In the genomic region with DNA sequence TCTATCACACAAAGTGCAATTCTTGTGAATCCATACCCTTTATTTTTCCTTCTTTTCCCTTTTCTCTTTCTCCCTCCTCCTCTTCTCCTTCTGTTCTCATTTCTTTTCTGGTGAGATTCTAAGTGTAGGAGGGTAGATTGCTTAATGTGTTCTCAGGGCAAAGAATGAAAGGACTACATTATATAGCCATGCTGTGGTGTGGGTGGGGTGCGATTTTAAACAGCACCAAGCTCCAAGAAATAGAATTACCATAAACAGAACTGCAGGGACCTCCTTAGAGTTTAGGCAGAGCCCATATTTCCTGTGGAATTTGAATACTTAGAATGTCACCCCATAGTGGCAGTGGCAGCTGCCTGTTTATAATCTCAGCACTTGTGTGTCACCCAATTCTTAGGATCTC, we compare ENCODE assay signal across 14 mouse cellular contexts. TPM values are rescaled to one million over a fixed set of nuclear protein-coding genes. Genes with fewer than 3 reads are reported as not detected.
DNase-seq lines count a peak whose midpoint lies in the region; ATAC-seq lines count a peak whose summit lies in the region.
"Had no signal": no experiment of that assay in that cellular context is flagged by ENCODE, and none has a peak within 500 bp of the region (broad histone marks: within the 10 kb centered on the region; RNA-seq: fewer than 3 reads in every experiment).

No protein-coding gene starts in this region.

- H3K4me1 ChIP-seq in forebrain, embryonic 13.5 days, result peaks cover 37% of the 10 kb centered on the region
- H3K4me1 ChIP-seq in forebrain, embryonic 10.5 days, result peaks cover 15% of the 10 kb centered on the region
- peaks cover 9% of the 10 kb centered on the region; the same call in 1 of the 2 replicates for H3K4me1 ChIP-seq in midbrain, embryonic 11.5 days (ENCODE audit: control insufficient read depth, insufficient read depth, low read length)
- peaks cover 4% of the 10 kb centered on the region; the same call in 1 of the 2 replicates for H3K4me1 ChIP-seq in midbrain, embryonic 16.5 days (ENCODE audit: control insufficient read depth, insufficient read depth, low read length)
- no peaks in the 10 kb centered on the region; the same call in 1 of the 2 replicates for H3K4me1 ChIP-seq in hindbrain, embryonic 16.5 days (ENCODE audit: control insufficient read depth, insufficient read depth, low read depth, low read length)
- H3K4me1 ChIP-seq: heart, embryonic 15.5 days had no signal

- no peak overlapping the region for H3K4me3 ChIP-seq in forebrain, embryonic 13.5 days
- H3K4me3 ChIP-seq in forebrain, embryonic 10.5 days, result no peak overlapping the region
- H3K4me3 ChIP-seq in midbrain, embryonic 11.5 days (ENCODE audit: low read depth, low read length), result no peak overlapping the region
- H3K4me3 ChIP-seq in midbrain, embryonic 16.5 days (ENCODE audit: low read depth, low read length), result no peak overlapping the region
- H3K4me3 ChIP-seq in hindbrain, embryonic 16.5 days (ENCODE audit: low read length), result no peak overlapping the region
- H3K4me3 ChIP-seq: heart, embryonic 15.5 days; hindbrain, embryonic 15.5 days had no signal

- H3K9me3 ChIP-seq in forebrain, embryonic 13.5 days (replicated peaks), result no peaks in the 10 kb centered on the region
- no peaks in the 10 kb centered on the region for H3K9me3 ChIP-seq in forebrain, embryonic 10.5 days
- H3K9me3 ChIP-seq in midbrain, embryonic 11.5 days (ENCODE audit: control insufficient read depth, low read length), result no peaks in the 10 kb centered on the region
- no peaks in the 10 kb centered on the region for H3K9me3 ChIP-seq in midbrain, embryonic 16.5 days (replicated peaks; ENCODE audit: control insufficient read depth, low read length, poor library complexity, severe bottlenecking)
- no peaks in the 10 kb centered on the region for H3K9me3 ChIP-seq in hindbrain, embryonic 16.5 days (ENCODE audit: control insufficient read depth, low read length)
- H3K9me3 ChIP-seq: heart, embryonic 15.5 days; hindbrain, embryonic 15.5 days had no signal

- DNase-seq in forebrain, embryonic 10.5 days (ENCODE audit: extremely low spot score, low spot score), result no peak
- DNase-seq in midbrain, embryonic 11.5 days (ENCODE audit: low spot score, missing footprints), result peak; percentile 83
- DNase-seq in left cerebral cortex, adult 8-10 months (ENCODE audit: low spot score in 2 of 2), result peak; percentile 18 to 88
- peak; percentile 65 for DNase-seq in right cerebral cortex, postnatal 25 days
- no peak for DNase-seq in kidney, adult 8-10 months
- DNase-seq: adrenal gland, adult 8-10 months had no signal

- H3K36me3 ChIP-seq in forebrain, embryonic 13.5 days (ENCODE audit: poor library complexity, severe bottlenecking), result no peaks in the 10 kb centered on the region
- H3K36me3 ChIP-seq in forebrain, embryonic 10.5 days (replicated peaks), result no peaks in the 10 kb centered on the region
- no peaks in the 10 kb centered on the region for H3K36me3 ChIP-seq in midbrain, embryonic 11.5 days (ENCODE audit: control insufficient read depth, insufficient read depth, low read length)
- H3K36me3 ChIP-seq in midbrain, embryonic 16.5 days (ENCODE audit: control insufficient read depth, insufficient read depth, low read length), result no peaks in the 10 kb centered on the region
- H3K36me3 ChIP-seq in hindbrain, embryonic 16.5 days (ENCODE audit: control insufficient read depth, insufficient read depth, low read length), result no peaks in the 10 kb centered on the region
- H3K36me3 ChIP-seq: heart, embryonic 15.5 days; hindbrain, embryonic 15.5 days had no signal

- H3K9ac ChIP-seq in forebrain, embryonic 13.5 days, result no peak overlapping the region; the same call in 1 of the 2 replicates
- H3K9ac ChIP-seq in midbrain, embryonic 11.5 days (ENCODE audit: low read length), result no peak overlapping the region
- H3K9ac ChIP-seq in midbrain, embryonic 16.5 days (ENCODE audit: low read depth, low read length), result no peak overlapping the region
- no peak overlapping the region for H3K9ac ChIP-seq in hindbrain, embryonic 16.5 days (ENCODE audit: low read depth, low read length)
- H3K9ac ChIP-seq: heart, embryonic 15.5 days; hindbrain, embryonic 15.5 days had no signal

- no peaks in the 10 kb centered on the region for H3K27me3 ChIP-seq in forebrain, embryonic 13.5 days
- no peaks in the 10 kb centered on the region for H3K27me3 ChIP-seq in forebrain, embryonic 10.5 days (ENCODE audit: poor library complexity, severe bottlenecking)
- H3K27me3 ChIP-seq in midbrain, embryonic 11.5 days (ENCODE audit: control insufficient read depth, insufficient read depth, low read length), result no peaks in the 10 kb centered on the region
- H3K27me3 ChIP-seq in midbrain, embryonic 16.5 days (ENCODE audit: control insufficient read depth, insufficient read depth, low read depth, low read length), result no peaks in the 10 kb centered on the region
- H3K27me3 ChIP-seq in hindbrain, embryonic 16.5 days (replicated peaks; ENCODE audit: control insufficient read depth, insufficient read depth, low read length), result no peaks in the 10 kb centered on the region
- H3K27me3 ChIP-seq: heart, embryonic 15.5 days; hindbrain, embryonic 15.5 days had no signal

- 56% methylated on average over 1 of the region's 1 CpGs for WGBS in forebrain, embryonic 13.5 days
- 91% methylated on average over 1 of the region's 1 CpGs for WGBS in forebrain, embryonic 10.5 days
- 74% methylated on average over 1 of the region's 1 CpGs for WGBS in midbrain, embryonic 11.5 days
- WGBS in midbrain, embryonic 16.5 days, result 35% methylated on average over 1 of the region's 1 CpGs
- WGBS in hindbrain, embryonic 16.5 days, result 59% methylated on average over 1 of the region's 1 CpGs

- H3K4me2 ChIP-seq in forebrain, embryonic 13.5 days, result no peak overlapping the region
- H3K4me2 ChIP-seq in midbrain, embryonic 11.5 days, result no peak overlapping the region
- H3K4me2 ChIP-seq in midbrain, embryonic 16.5 days (ENCODE audit: low read length), result no peak overlapping the region
- no peak overlapping the region for H3K4me2 ChIP-seq in hindbrain, embryonic 16.5 days (ENCODE audit: low read length)
- H3K4me2 ChIP-seq: heart, embryonic 15.5 days; hindbrain, embryonic 15.5 days had no signal

- H3K27ac ChIP-seq in forebrain, embryonic 13.5 days, result peak overlapping the region; percentile 69
- no peak overlapping the region for H3K27ac ChIP-seq in forebrain, embryonic 10.5 days
- H3K27ac ChIP-seq in midbrain, embryonic 11.5 days (ENCODE audit: low read depth, low read length), result peak overlapping the region; percentile 20; the same call in 1 of the 2 replicates
- no peak overlapping the region for H3K27ac ChIP-seq in midbrain, embryonic 16.5 days (ENCODE audit: low read length)
- no peak overlapping the region for H3K27ac ChIP-seq in hindbrain, embryonic 16.5 days (ENCODE audit: low read depth, low read length)
- H3K27ac ChIP-seq: heart, embryonic 15.5 days; hindbrain, embryonic 15.5 days had no signal

- peak; percentile 70 for ATAC-seq in forebrain, embryonic 13.5 days
- ATAC-seq in midbrain, embryonic 11.5 days (ENCODE audit: low FRiP score), result peak; percentile 39; the same call in 1 of the 2 replicates
- no peak for ATAC-seq in midbrain, embryonic 16.5 days
- no peak for ATAC-seq in hindbrain, embryonic 16.5 days

RNA-seq across cellular contexts. Expression of a gene that starts 17.0 kb away (rescaled TPM):
- polyA plus RNA-seq in forebrain, embryonic 13.5 days (2015; fragmentation: Nextera tagmentation; extraction: Ambion mirVana), result 10.0 and 14.9 TPM in 2 replicates
- polyA plus RNA-seq in forebrain, embryonic 10.5 days (2016; fragmentation: Nextera tagmentation; extraction: Ambion mirVana), result 1.0 and 1.7 TPM in 2 replicates
- 5.1 and 5.3 TPM in 2 replicates for polyA plus RNA-seq in midbrain, embryonic 11.5 days (2014; fragmentation: Nextera tagmentation; extraction: Ambion mirVana)
- polyA plus RNA-seq in midbrain, embryonic 16.5 days (2015; fragmentation: Nextera tagmentation; extraction: Ambion mirVana), result 8.8 and 9.2 TPM in 2 replicates
- total RNA-seq in left cerebral cortex, adult 8-10 months (2022), result 10 to 100 TPM; 10.6 to 15.4 (median 13.0) TPM
- polyA plus RNA-seq in hindbrain, embryonic 16.5 days (2015; fragmentation: Nextera tagmentation; extraction: Ambion mirVana), result 9.6 and 10.7 TPM in 2 replicates

RNA-seq across cellular contexts. Expression of a gene that starts 17.7 kb away (rescaled TPM):
- not detected in 2 replicates for polyA plus RNA-seq in forebrain, embryonic 13.5 days (2015; fragmentation: Nextera tagmentation; extraction: Ambion mirVana)
- polyA plus RNA-seq in forebrain, embryonic 10.5 days (2016; fragmentation: Nextera tagmentation; extraction: Ambion mirVana), result not detected in 2 replicates
- polyA plus RNA-seq in midbrain, embryonic 11.5 days (2014; fragmentation: Nextera tagmentation; extraction: Ambion mirVana), result not detected in 2 replicates
- not detected in 2 replicates for polyA plus RNA-seq in midbrain, embryonic 16.5 days (2015; fragmentation: Nextera tagmentation; extraction: Ambion mirVana)
- total RNA-seq in left cerebral cortex, adult 8-10 months (2022), result not detected
- not detected in 2 replicates for polyA plus RNA-seq in hindbrain, embryonic 16.5 days (2015; fragmentation: Nextera tagmentation; extraction: Ambion mirVana)
- total RNA-seq: adrenal gland, adult 8-10 months had no signal
- polyA plus RNA-seq: gonadal fat pad, adult 2 months; heart, embryonic 15.5 days; hindbrain, embryonic 15.5 days; kidney, embryonic 14.5 days; liver, embryonic 16.5 days had no signal

Comparison
In these comparisons a context has a peak if more than half of its experiments do, and no peak if none do; other contexts are left out.
1. ATAC-seq: peak in forebrain, embryonic 13.5 days (single experiment) and midbrain, embryonic 11.5 days (single experiment); none in midbrain, embryonic 16.5 days (single experiment) and hindbrain, embryonic 16.5 days (single experiment).
2. H3K27ac ChIP-seq: peak in forebrain, embryonic 13.5 days (single experiment) and midbrain, embryonic 11.5 days (single experiment); none in forebrain, embryonic 10.5 days (single experiment), midbrain, embryonic 16.5 days (single experiment) and hindbrain, embryonic 16.5 days (single experiment).
3. DNase-seq: peak in midbrain, embryonic 11.5 days (single experiment), left cerebral cortex, adult 8-10 months (2 of 2) and right cerebral cortex, postnatal 25 days (single experiment); none in forebrain, embryonic 10.5 days (single experiment) and kidney, adult 8-10 months (0 of 2).